Mouse (Mus musculus) embryonic fibroblast, embryonic 13.5 days (primary cell): ENCODE results near the gene Cnbd2. TPM values are rescaled to one million over a fixed set of nuclear protein-coding genes. Genes with fewer than 3 reads are reported as not detected.
A peak's percentile ranks its signal among the peaks of the same experiment; 100 is the strongest.

Experiments
- H3K27ac ChIP-seq: 2 replicates; pipeline ENCODE4 v1.5.1; 2012; ENCODE audit warnings: low read length, control low read depth, inconsistent platforms; ENCODE audit not compliant: insufficient read depth
- H3K4me1 ChIP-seq: 2 replicates; pipeline ENCODE4 v1.6.1; 2011; ENCODE audit warnings: low read length; ENCODE audit not compliant: control insufficient read depth, insufficient read depth
- H3K4me3 ChIP-seq: 2 replicates; pipeline ENCODE4 v1.5.1; 2011; ENCODE audit warnings: mild to moderate bottlenecking, control low read depth, low read length; ENCODE audit not compliant: insufficient read depth
- CTCF ChIP-seq: IDR thresholded peaks from 2 replicates; pipeline ENCODE4 v1.5.1; 2011; ENCODE audit warnings: mild to moderate bottlenecking, control low read depth, low read length, moderate library complexity, borderline replicate concordance; ENCODE audit not compliant: insufficient read depth
- POLR2A ChIP-seq: IDR thresholded peaks from 2 replicates; pipeline ENCODE4 v1.6.1; 2011; ENCODE audit warnings: low read depth, mild to moderate bottlenecking, control low read depth, low read length, moderate library complexity
- polyA plus RNA-seq: library from polyadenylated mRNA; stranded (reverse); fragments of >200 nt; gene quantifications from 2 replicates; pipeline ENCODE4 v1.2.4, GENCODE M21; 2011; ENCODE audit warnings: low read depth; ENCODE audit not compliant: missing spikeins, insufficient read length

Cnbd2 gene
- polyA plus RNA-seq, 1 experiment: 3.4 TPM

GRCm38 (mm10) chr2:156420327-156420693 lies 108.2 kb downstream of the Cnbd2 start:
- H3K27ac ChIP-seq: no peak overlapping the region
- no peaks in the 10 kb centered on the region for H3K4me1 ChIP-seq
- peak overlapping the region; percentile 39 for H3K4me3 ChIP-seq
- TF ChIP-seq CTCF (no peak), POLR2A (no peak)

DNA sequence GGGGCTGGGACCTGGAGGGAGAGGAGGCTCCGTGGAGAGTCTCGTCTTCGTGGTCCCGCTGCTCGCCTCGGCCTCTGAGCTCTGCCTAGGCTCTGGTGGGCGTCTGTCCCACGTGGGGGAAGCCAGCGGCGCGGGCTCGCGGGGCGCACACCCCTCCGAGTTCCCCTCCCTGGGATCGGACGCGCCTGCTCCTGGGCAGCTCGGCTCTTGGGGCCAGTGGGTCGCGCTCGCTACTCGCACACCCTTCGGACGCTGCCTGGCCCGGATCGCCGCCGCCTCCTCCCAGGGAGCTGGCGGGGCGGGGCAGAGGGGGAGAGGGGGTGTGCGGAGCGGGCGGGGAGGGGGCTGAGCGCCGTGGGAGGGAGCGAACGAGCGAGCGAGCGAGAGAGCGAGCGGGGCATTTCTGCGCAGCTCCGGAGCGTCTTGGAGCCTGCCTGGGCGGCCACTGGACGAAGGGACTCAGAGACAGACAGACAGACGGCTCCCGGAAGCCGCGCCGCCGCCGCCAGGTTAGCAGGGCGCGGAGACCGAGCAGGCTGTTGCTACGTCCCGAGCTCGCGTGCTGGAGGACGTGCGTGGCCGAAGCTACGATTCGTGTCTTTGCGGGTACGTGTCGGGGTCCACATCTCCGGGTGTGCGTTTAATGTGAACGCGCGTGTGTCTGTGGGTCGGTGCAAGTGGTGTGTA lies 108.7 kb downstream of the Cnbd2 start, which contains the start of gene Epb41l1:
Gene Epb41l1 (plus strand): TSS at position 216 of the 687 bp plus-strand sequence.
- H3K4me3 ChIP-seq: peak within 1 kb of the TSS; percentile 41
- no peaks in the 10 kb centered on the region for H3K4me1 ChIP-seq
- no peak for TF ChIP-seq POLR2A
- TF ChIP-seq CTCF: 0 out of 2 replicates have a peak, but pooled peaks have one; percentile 10
- no peak within 1 kb of the TSS for H3K27ac ChIP-seq

DNA sequence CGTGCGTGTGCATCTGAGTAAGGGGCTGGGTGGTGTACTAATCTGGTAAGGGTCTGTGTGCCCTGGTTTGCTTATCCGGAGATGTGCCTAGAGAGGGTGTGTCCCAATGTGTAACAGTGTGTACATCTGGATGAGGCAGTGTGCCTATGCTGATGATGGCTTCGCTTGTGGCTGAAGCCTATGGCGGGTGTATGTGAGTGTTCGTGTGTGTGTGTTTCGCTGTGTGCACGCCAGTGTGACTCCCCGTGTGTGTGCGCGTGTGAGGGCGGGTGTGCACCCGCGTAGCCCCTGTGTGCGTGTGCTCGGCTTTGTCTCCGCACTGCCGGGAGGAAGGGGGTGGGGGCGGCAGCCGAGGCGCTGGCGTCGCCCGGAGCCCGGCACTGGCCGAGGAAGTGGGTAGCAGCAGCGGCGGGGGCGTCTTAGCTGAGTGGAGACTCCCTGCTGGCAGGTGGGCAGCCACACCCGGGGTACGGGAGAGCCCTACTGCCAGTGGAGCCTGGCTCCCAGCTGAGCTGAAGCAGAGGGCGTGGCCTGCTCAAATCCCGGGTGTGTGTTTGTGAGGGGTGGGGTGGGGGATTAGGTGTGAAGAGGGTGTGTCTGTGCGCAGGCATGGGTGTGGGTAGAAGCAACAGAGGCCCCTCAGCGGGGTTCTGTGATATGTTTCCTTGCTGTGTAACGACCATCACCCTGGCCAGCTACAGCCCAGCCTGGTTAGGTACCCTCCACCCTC lies 109.4 kb downstream of the Cnbd2 start:
- Histone ChIP-seq H3K27ac (no peak overlapping the region), H3K4me1 (no peaks in the 10 kb centered on the region), H3K4me3 (peak overlapping the region; percentile 41)
- TF ChIP-seq CTCF (no peak), POLR2A (no peak)

DNA sequence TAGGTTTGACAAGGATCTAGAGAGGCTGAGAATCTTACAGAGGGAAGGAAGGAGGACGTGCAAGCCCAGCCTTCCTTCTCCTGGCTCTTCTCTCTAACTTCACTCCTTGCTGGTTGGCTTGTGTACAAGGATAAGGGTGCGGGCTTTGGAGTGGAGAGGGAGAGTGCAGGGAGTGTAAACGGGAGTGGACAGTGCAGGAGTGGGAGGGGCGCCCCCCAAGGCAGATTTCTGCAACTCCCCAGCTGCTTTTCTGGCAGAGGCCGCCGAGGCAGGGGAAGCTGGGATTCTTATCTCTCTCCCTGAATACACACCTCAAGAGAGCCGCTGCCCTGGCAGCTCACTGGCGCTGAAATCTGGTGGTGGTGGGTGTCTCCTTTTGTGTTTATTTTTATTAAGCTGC lies 110.5 kb downstream of the Cnbd2 start:
- H3K4me3 ChIP-seq: no peak overlapping the region
- no peaks in the 10 kb centered on the region for H3K4me1 ChIP-seq
- TF ChIP-seq CTCF (no peak), POLR2A (no peak)
- no peak overlapping the region for H3K27ac ChIP-seq

DNA sequence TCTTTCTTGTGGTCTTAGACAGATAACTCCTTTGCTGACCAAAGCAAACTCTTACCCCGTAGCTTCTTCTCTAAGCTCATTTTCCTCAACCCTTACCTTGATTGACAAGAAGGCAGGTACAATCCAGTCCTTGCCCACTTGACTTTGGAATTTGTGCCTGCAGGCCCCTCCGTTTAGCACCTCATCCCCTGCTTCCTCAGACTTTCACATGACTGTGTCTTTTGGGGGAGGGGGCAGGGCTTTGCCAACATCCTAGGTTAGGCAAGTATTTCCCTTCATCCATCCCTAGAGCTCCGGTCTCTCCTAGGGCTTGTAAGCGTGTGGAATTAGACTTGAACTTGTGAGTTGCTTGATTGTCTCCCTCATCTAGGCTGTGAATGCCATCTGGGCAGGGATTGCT lies 111.6 kb downstream of the Cnbd2 start:
- TF ChIP-seq POLR2A: no peak
- no peak for TF ChIP-seq CTCF
- H3K27ac ChIP-seq: no peak overlapping the region
- H3K4me1 ChIP-seq: no peaks in the 10 kb centered on the region
- H3K4me3 ChIP-seq: no peak overlapping the region

Other genes starting within 250 kb of the Cnbd2 start
- gene Spag4, start 247.1 kb upstream of the Cnbd2 start, polyA plus RNA-seq: 1.5 and 3.9 TPM in 2 replicates
- 59.3 and 67.9 TPM in 2 replicates for gene Cpne1, start 200.3 kb upstream of the Cnbd2 start, polyA plus RNA-seq
- gene Rbm12, start 200.3 kb upstream of the Cnbd2 start, polyA plus RNA-seq: 24.8 and 27.4 TPM in 2 replicates
- gene Gm28036, start 185.2 kb upstream of the Cnbd2 start, polyA plus RNA-seq: 29.0 and 29.7 TPM in 2 replicates
- 185 TPM in 2 replicates for gene Romo1, start 168.3 kb upstream of the Cnbd2 start, polyA plus RNA-seq
- gene Nfs1, start 168.1 kb upstream of the Cnbd2 start, polyA plus RNA-seq: 30.2 and 37.7 TPM in 2 replicates
- 391 and 520 TPM in 2 replicates for gene Rbm39, start 132.1 kb upstream of the Cnbd2 start, polyA plus RNA-seq
- 32.3 and 39.4 TPM in 2 replicates for gene Phf20, start 115.8 kb upstream of the Cnbd2 start, polyA plus RNA-seq
- 16.3 and 23.3 TPM in 2 replicates for gene Scand1, start 405 bp downstream of the Cnbd2 start, polyA plus RNA-seq
- gene Epb41l1, start 108.6 kb downstream of the Cnbd2 start, polyA plus RNA-seq: 33.6 and 35.5 TPM in 2 replicates
- gene Aar2, start 235.3 kb downstream of the Cnbd2 start, polyA plus RNA-seq: 13.3 and 14.1 TPM in 2 replicates